Mouse (Mus musculus): ENCODE measurements around the gene Matn3.

Gene Matn3

GRCm38 (mm10) chr12:8947714-8948464, at the start of gene Matn3:
Gene Matn3 (plus strand): TSS chr12:8947929.
- in situ Hi-C loops (cut with MboI, MseI), result no loop called here

- in situ Hi-C loops (cut with MboI, MseI), result loop anchor here (5.0 to 25.0 kb wide), 3 partner anchors 33 to 1688 kb away; no protein-coding TSS in a partner anchor
Measured at GRCm38 (mm10) chr12:8898879-8899785, 48.6 kb upstream of the Matn3 start.

- in situ Hi-C loops (cut with MboI, MseI), result no loop called here
Measured at GRCm38 (mm10) chr12:8900107-8900698, 47.5 kb upstream of the Matn3 start.

- in situ Hi-C loops (cut with MboI, MseI), result no loop called here
Measured at GRCm38 (mm10) chr12:8900919-8901663, 46.6 kb upstream of the Matn3 start.

- in situ Hi-C loops (cut with MboI, MseI), result no loop called here
Measured at GRCm38 (mm10) chr12:8901934-8902333, 45.8 kb upstream of the Matn3 start.

- in situ Hi-C loops (cut with MboI, MseI), result no loop called here
Measured at GRCm38 (mm10) chr12:8902479-8902878, 45.2 kb upstream of the Matn3 start.

GRCm38 (mm10) chr12:8912860-8913685, 34.7 kb upstream of the Matn3 start:
- in situ Hi-C loops (cut with MboI, MseI), result no loop called here

- in situ Hi-C loops (cut with MboI, MseI), result no loop called here
Measured at GRCm38 (mm10) chr12:8913701-8914340, 33.9 kb upstream of the Matn3 start.

GRCm38 (mm10) chr12:8916378-8916777, 31.4 kb upstream of the Matn3 start:
- in situ Hi-C loops (cut with MboI, MseI), result loop anchor here in 1 of 2 experiments (5.0 kb wide), 1 partner anchor 54 kb away; no protein-coding TSS in a partner anchor

- in situ Hi-C loops (cut with MboI, MseI), result loop anchor here in 1 of 2 experiments (5.0 kb wide), 1 partner anchor 57 kb away; no protein-coding TSS in a partner anchor
Measured at GRCm38 (mm10) chr12:8919231-8919630, 28.5 kb upstream of the Matn3 start.

- in situ Hi-C loops (cut with MboI, MseI), result no loop called here
Measured at GRCm38 (mm10) chr12:8920996-8921393, 26.7 kb upstream of the Matn3 start.

- in situ Hi-C loops (cut with MboI, MseI), result no loop called here
Measured at GRCm38 (mm10) chr12:8921394-8922368, 26.0 kb upstream of the Matn3 start, which contains the start of gene Laptm4a. Gene Laptm4a (plus strand): TSS chr12:8921664.

- in situ Hi-C loops (cut with MboI, MseI), result no loop called here
Measured at GRCm38 (mm10) chr12:8922369-8923124, 25.2 kb upstream of the Matn3 start.

- in situ Hi-C loops (cut with MboI, MseI), result no loop called here
Measured at GRCm38 (mm10) chr12:8923125-8923410, 24.7 kb upstream of the Matn3 start.

GRCm38 (mm10) chr12:8923603-8924002, 24.1 kb upstream of the Matn3 start:
- in situ Hi-C loops (cut with MboI, MseI), result no loop called here

- in situ Hi-C loops (cut with MboI, MseI), result no loop called here
Measured at GRCm38 (mm10) chr12:8927652-8928051, 20.1 kb upstream of the Matn3 start.

- in situ Hi-C loops (cut with MboI, MseI), result no loop called here
Measured at GRCm38 (mm10) chr12:8928766-8929165, 19.0 kb upstream of the Matn3 start.

GRCm38 (mm10) chr12:8931083-8931482, 16.6 kb upstream of the Matn3 start:
- in situ Hi-C loops (cut with MboI, MseI), result loop anchor here in 1 of 2 experiments (5.0 kb wide), 1 partner anchor 34 kb away; no protein-coding TSS in a partner anchor

Measured in T-helper 17 cell (primary cell).